Mouse (Mus musculus): ENCODE measurements at regions not wholly inside any gene's neighbourhood (a gene's known extent, or its start where the extent isn't known, plus 50 kb on each side); places are given as distances from the start of the nearest gene placed in this dataset.

GRCm38 (mm10) chr1:149556381-149556780 is 404.7 kb downstream of the Pla2g4a start:
- DNase-seq (ENCODE audit: extremely low read depth, insufficient read length, low spot score): peak; percentile 20

- DNase-seq (ENCODE audit: extremely low read depth, insufficient read length, low spot score): no peak
These were observed 405.6 kb downstream of the Pla2g4a start for GRCm38 (mm10) chr1:149555355-149556007.

DNA sequence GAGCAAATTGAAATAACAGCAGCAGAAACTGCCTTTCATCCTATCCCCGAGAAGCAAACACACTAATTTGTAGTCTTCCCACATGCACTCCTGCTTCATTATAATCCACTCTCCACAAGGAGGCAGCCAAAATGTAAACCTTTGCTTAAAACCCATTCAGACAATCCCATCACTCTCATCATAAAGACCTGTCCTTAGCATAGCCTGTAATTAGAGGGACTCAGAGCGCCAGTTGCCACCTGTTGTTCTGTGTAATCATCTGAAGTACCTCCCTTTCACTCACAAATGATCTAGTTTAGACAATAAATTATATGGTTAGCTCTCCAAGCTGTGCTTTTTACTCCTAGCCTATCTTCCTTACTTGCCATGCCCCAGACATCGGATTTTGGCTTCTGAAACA is 415.0 kb downstream of the Pla2g4a start:
- DNase-seq (ENCODE audit: extremely low read depth, insufficient read length, low spot score): no peak

DNA sequence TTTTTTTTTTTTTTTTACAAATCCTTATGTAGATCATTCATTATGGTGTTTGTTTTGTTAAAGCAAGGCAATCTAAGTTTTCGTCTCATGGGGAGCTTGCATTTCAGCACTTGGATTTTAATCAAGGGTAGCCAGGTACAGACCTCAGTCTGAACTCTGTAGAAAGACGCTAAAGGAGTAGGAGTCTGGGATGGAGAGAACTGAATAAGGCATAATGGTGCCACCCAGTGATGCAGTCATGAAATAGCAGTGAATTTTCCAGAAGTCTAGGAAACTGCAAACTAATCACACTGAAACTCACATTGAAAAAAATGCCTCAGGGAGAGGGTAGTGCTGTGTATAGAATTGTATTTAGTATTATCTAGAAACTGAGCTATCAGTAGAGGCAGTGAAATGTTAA is 419.7 kb downstream of the Pla2g4a start:
- no peak for DNase-seq (ENCODE audit: extremely low read depth, insufficient read length, low spot score)

- no peak for DNase-seq (ENCODE audit: extremely low read depth, insufficient read length, low spot score)
These were observed 427.4 kb downstream of the Pla2g4a start for GRCm38 (mm10) chr1:149533651-149534050.
